8 mouse cellular contexts compared by ENCODE assay signal in the genomic region with DNA sequence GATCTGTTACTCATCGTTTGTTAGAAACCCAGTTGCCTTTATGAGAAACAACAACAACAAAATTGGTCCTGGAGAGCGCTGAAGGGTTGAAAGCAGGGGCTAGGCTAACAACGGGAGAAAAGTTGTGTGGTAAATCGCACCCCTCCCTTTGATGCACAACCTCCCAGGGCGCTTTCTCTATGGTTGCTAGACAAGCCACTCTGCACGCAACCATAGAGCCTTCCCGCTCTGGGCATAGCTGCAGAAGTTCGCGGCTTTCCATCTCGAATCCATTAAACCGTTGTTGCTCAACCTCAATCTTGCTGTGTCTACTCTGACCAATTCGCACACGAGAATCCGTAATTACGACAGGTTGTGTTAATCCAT. TPM values are rescaled to one million over a fixed set of nuclear protein-coding genes. Genes with fewer than 3 reads are reported as not detected.
DNase-seq lines count a peak whose midpoint lies in the region; ATAC-seq and TF ChIP-seq lines count a peak whose summit lies in the region.

No protein-coding gene starts in this region.

- H3K36me3 ChIP-seq in heart, embryonic 16.5 days (ENCODE audit: control insufficient read depth, insufficient read depth), result peaks cover 8% of the 10 kb centered on the region; the same call in 1 of the 2 replicates
- peaks cover 41% of the 10 kb centered on the region for H3K36me3 ChIP-seq in limb, embryonic 14.5 days (ENCODE audit: control insufficient read depth, insufficient read depth, low read length)
- peaks cover 17% of the 10 kb centered on the region for H3K36me3 ChIP-seq in midbrain, embryonic 14.5 days (ENCODE audit: control insufficient read depth, insufficient read depth, low read length)
- H3K36me3 ChIP-seq in stomach, postnatal 0 days (ENCODE audit: control insufficient read depth, insufficient read depth, low read length), result peaks cover 3% of the 10 kb centered on the region

- peak; percentile 46 for ATAC-seq in heart, embryonic 16.5 days (replicated peaks; ENCODE audit: extremely low read depth, insufficient read depth, low FRiP score)
- peak; percentile 35 for ATAC-seq in limb, embryonic 14.5 days (ENCODE audit: low FRiP score, low read depth)
- ATAC-seq in midbrain, embryonic 14.5 days (ENCODE audit: low FRiP score, low TSS enrichment), result peak; percentile 55
- peak; percentile 58 for ATAC-seq in stomach, postnatal 0 days (ENCODE audit: low FRiP score, low TSS enrichment)

- DNase-seq in adrenal gland, adult 8-10 months, result peak; percentile 60
- no peak for DNase-seq in adrenal gland, adult 18-20 months (ENCODE audit: low spot score in 2 of 2)
- peak; percentile 54 to 61 for DNase-seq in lung, adult 18-20 months
- DNase-seq in lung, postnatal 25 days (ENCODE audit: low spot score), result no peak
- peak; percentile 80 for DNase-seq in limb, embryonic 14.5 days (ENCODE audit: low spot score)
- peak; percentile 84 for DNase-seq in midbrain, embryonic 14.5 days
- peak; percentile 76 for DNase-seq in stomach, postnatal 0 days (ENCODE audit: low spot score)

- TF ChIP-seq POLR2A in limb, embryonic 14.5 days (IDR thresholded peaks at IDR 0.05; ENCODE audit: borderline replicate concordance, extremely low read depth, insufficient read depth, insufficient read length), result no peak

- WGBS in heart, embryonic 16.5 days, result under 1% methylated on average over 15 of the region's 15 CpGs
- under 1% methylated on average over 15 of the region's 15 CpGs for WGBS in limb, embryonic 14.5 days
- WGBS in midbrain, embryonic 14.5 days, result under 1% methylated on average over 15 of the region's 15 CpGs
- WGBS in stomach, postnatal 0 days, result under 1% methylated on average over 15 of the region's 15 CpGs

- H3K4me2 ChIP-seq in heart, embryonic 16.5 days (ENCODE audit: low read depth, low read length), result peak overlapping the region; percentile 97
- H3K4me2 ChIP-seq in limb, embryonic 14.5 days (replicated peaks; ENCODE audit: low read depth, low read length, severe bottlenecking), result peak overlapping the region; percentile 96
- H3K4me2 ChIP-seq in midbrain, embryonic 14.5 days (ENCODE audit: low read length), result peak overlapping the region; percentile 96
- peak overlapping the region; percentile 79 for H3K4me2 ChIP-seq in stomach, postnatal 0 days (replicated peaks; ENCODE audit: low read depth)

- peak overlapping the region; percentile 85 for H3K4me3 ChIP-seq in heart, embryonic 16.5 days (ENCODE audit: low read length)
- H3K4me3 ChIP-seq in limb, embryonic 14.5 days (replicated peaks; ENCODE audit: low read length), result peak overlapping the region; percentile 98
- peak overlapping the region; percentile 96 for H3K4me3 ChIP-seq in midbrain, embryonic 14.5 days (replicated peaks; ENCODE audit: low read depth, low read length)
- peak overlapping the region; percentile 94 for H3K4me3 ChIP-seq in stomach, postnatal 0 days (ENCODE audit: low read depth, low read length)

- no peak for TF ChIP-seq EP300 in stomach, postnatal 0 days (optimal IDR thresholded peaks at IDR 0.05)

- H3K9ac ChIP-seq in heart, embryonic 16.5 days (ENCODE audit: low read length), result peak overlapping the region; percentile 71
- H3K9ac ChIP-seq in limb, embryonic 14.5 days (ENCODE audit: low read depth, low read length, severe bottlenecking), result peak overlapping the region; percentile 47
- H3K9ac ChIP-seq in midbrain, embryonic 14.5 days (replicated peaks; ENCODE audit: low read length), result peak overlapping the region; percentile 45
- peak overlapping the region; percentile 63 for H3K9ac ChIP-seq in stomach, postnatal 0 days (ENCODE audit: low read length)

- TF ChIP-seq CTCF in stomach, postnatal 0 days (IDR thresholded peaks at IDR 0.05; ENCODE audit: low read depth), result no peak

- H3K9me3 ChIP-seq in heart, embryonic 16.5 days (replicated peaks; ENCODE audit: control insufficient read depth, low read length), result no peaks in the 10 kb centered on the region
- no peaks in the 10 kb centered on the region for H3K9me3 ChIP-seq in limb, embryonic 14.5 days (ENCODE audit: control insufficient read depth, low read length)
- H3K9me3 ChIP-seq in midbrain, embryonic 14.5 days (ENCODE audit: control insufficient read depth, low read length), result no peaks in the 10 kb centered on the region
- H3K9me3 ChIP-seq in stomach, postnatal 0 days (ENCODE audit: control insufficient read depth, low read length), result no peaks in the 10 kb centered on the region

- no peaks in the 10 kb centered on the region for H3K27me3 ChIP-seq in heart, embryonic 16.5 days (ENCODE audit: control insufficient read depth, insufficient read depth, low read length)
- no peaks in the 10 kb centered on the region for H3K27me3 ChIP-seq in limb, embryonic 14.5 days (ENCODE audit: control insufficient read depth, insufficient read depth, low read length)
- no peaks in the 10 kb centered on the region for H3K27me3 ChIP-seq in midbrain, embryonic 14.5 days (ENCODE audit: control insufficient read depth, insufficient read depth, low read length)
- no peaks in the 10 kb centered on the region for H3K27me3 ChIP-seq in stomach, postnatal 0 days (ENCODE audit: control insufficient read depth, insufficient read depth, low read length)

- peaks cover 19% of the 10 kb centered on the region for H3K4me1 ChIP-seq in heart, embryonic 16.5 days (ENCODE audit: control insufficient read depth, insufficient read depth, low read length)
- peaks cover 13% of the 10 kb centered on the region for H3K4me1 ChIP-seq in limb, embryonic 14.5 days (ENCODE audit: control insufficient read depth, insufficient read depth, low read length)
- peaks cover 19% of the 10 kb centered on the region for H3K4me1 ChIP-seq in midbrain, embryonic 14.5 days (ENCODE audit: control insufficient read depth, insufficient read depth, low read length)
- 0 out of 2 replicates have a peak, but pooled peaks cover 3% of the 10 kb centered on the region for H3K4me1 ChIP-seq in stomach, postnatal 0 days (replicated peaks; ENCODE audit: control insufficient read depth, insufficient read depth)

- H3K27ac ChIP-seq in heart, embryonic 16.5 days (ENCODE audit: low read length), result peak overlapping the region; percentile 95
- peak overlapping the region; percentile 97 for H3K27ac ChIP-seq in limb, embryonic 14.5 days (replicated peaks; ENCODE audit: low read depth, low read length)
- peak overlapping the region; percentile 97 for H3K27ac ChIP-seq in midbrain, embryonic 14.5 days (replicated peaks; ENCODE audit: low read depth, low read length)
- peak overlapping the region; percentile 99 for H3K27ac ChIP-seq in stomach, postnatal 0 days (replicated peaks)

RNA-seq across cellular contexts. Expression of gene Hnrnpul1, which starts 0.9 kb away (rescaled TPM):
- 100 to 1,000 TPM in 3 of 4 experiments, 10 to 100 TPM in 1; 97.0 to 132 (median 119) TPM for total RNA-seq in adrenal gland, adult 8-10 months (2022)
- 10 to 100 TPM; 83.8 to 94.4 TPM for total RNA-seq in adrenal gland, adult 18-20 months (2021)
- 32.3 and 34.4 TPM in 2 replicates for polyA plus RNA-seq in heart, embryonic 16.5 days (2015; fragmentation: Nextera tagmentation; extraction: Ambion mirVana)
- polyA plus RNA-seq in limb, embryonic 14.5 days (2012; rRNA removed), result 66.8 and 73.4 TPM in 2 replicates
- 77.1 and 80.7 TPM in 2 replicates for polyA plus RNA-seq in limb, embryonic 14.5 days (2014; fragmentation: Nextera tagmentation; extraction: Ambion mirVana)
- 52.1 and 61.6 TPM in 2 replicates for polyA plus RNA-seq in midbrain, embryonic 14.5 days (2014; fragmentation: Nextera tagmentation; extraction: Ambion mirVana)
- 25.9 and 27.5 TPM in 2 replicates for polyA plus RNA-seq in stomach, postnatal 0 days (2015; fragmentation: Nextera tagmentation; extraction: Ambion mirVana)

RNA-seq across cellular contexts. Expression of gene Axl, which starts 33.1 kb away (rescaled TPM):
- 10 to 100 TPM; 51.4 to 73.8 (median 64.5) TPM for total RNA-seq in adrenal gland, adult 8-10 months (2022)
- 10 to 100 TPM; 41.9 to 66.9 TPM for total RNA-seq in adrenal gland, adult 18-20 months (2021)
- 44.5 and 45.1 TPM in 2 replicates for polyA plus RNA-seq in heart, embryonic 16.5 days (2015; fragmentation: Nextera tagmentation; extraction: Ambion mirVana)
- 80.2 and 94.4 TPM in 2 replicates for polyA plus RNA-seq in limb, embryonic 14.5 days (2012; rRNA removed)
- polyA plus RNA-seq in limb, embryonic 14.5 days (2014; fragmentation: Nextera tagmentation; extraction: Ambion mirVana), result 111 and 132 TPM in 2 replicates
- polyA plus RNA-seq in midbrain, embryonic 14.5 days (2014; fragmentation: Nextera tagmentation; extraction: Ambion mirVana), result 9.3 and 20.2 TPM in 2 replicates
- 52.8 and 53.4 TPM in 2 replicates for polyA plus RNA-seq in stomach, postnatal 0 days (2015; fragmentation: Nextera tagmentation; extraction: Ambion mirVana)

RNA-seq across cellular contexts. Expression of gene Ccdc97, which starts 36.6 kb away (rescaled TPM):
- 10 to 100 TPM; 51.3 to 63.7 (median 56.9) TPM for total RNA-seq in adrenal gland, adult 8-10 months (2022)
- total RNA-seq in adrenal gland, adult 18-20 months (2021), result 10 to 100 TPM; 52.1 to 53.0 TPM
- polyA plus RNA-seq in heart, embryonic 16.5 days (2015; fragmentation: Nextera tagmentation; extraction: Ambion mirVana), result 19.9 and 23.0 TPM in 2 replicates
- 64.5 and 84.8 TPM in 2 replicates for polyA plus RNA-seq in limb, embryonic 14.5 days (2012; rRNA removed)
- 28.4 and 32.0 TPM in 2 replicates for polyA plus RNA-seq in limb, embryonic 14.5 days (2014; fragmentation: Nextera tagmentation; extraction: Ambion mirVana)
- 38.3 and 47.7 TPM in 2 replicates for polyA plus RNA-seq in midbrain, embryonic 14.5 days (2014; fragmentation: Nextera tagmentation; extraction: Ambion mirVana)
- polyA plus RNA-seq in stomach, postnatal 0 days (2015; fragmentation: Nextera tagmentation; extraction: Ambion mirVana), result 7.9 and 10.2 TPM in 2 replicates

Comparison
In these comparisons a context has a peak if more than half of its experiments do, and no peak if none do; other contexts are left out.
1. DNase-seq: peak in adrenal gland, adult 8-10 months (single experiment), lung, adult 18-20 months (2 of 2), limb, embryonic 14.5 days (single experiment), midbrain, embryonic 14.5 days (single experiment) and stomach, postnatal 0 days (single experiment); none in adrenal gland, adult 18-20 months (0 of 2) and lung, postnatal 25 days (single experiment).
2. Peak in every context shown above with its lines, with median percentiles within 50 percentile points of each other: ATAC-seq, H3K27ac ChIP-seq, H3K4me2 ChIP-seq, H3K4me3 ChIP-seq and H3K9ac ChIP-seq.